Mouse (Mus musculus): ENCODE measurements around the gene Rab30.

DNA sequence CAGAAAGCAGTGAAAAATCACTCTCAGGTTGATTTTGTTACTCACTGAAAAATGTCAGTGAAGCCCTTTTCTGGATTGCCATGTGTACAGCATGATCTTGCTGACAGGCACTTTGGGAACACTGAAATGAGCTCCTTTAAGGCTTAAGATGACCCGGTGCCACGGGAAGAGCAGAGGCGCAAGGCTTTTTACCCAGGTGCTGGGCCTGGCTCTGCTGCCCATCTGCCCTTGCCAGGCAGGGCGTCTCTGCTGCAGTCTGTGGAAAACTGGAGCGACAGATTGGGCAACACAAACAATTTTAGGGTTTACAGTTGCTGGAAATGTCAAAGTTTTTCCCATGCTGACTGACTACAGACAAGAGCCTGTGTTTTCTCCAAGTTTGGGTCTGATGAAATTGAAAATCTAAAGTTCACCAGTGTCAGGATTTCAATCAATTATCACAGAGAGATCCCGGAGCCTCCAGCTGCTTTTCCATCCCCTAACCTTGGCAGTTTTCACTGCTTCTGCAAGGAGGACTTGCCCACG lies 79.6 kb downstream of the Rab30 start:
- TF ChIP-seq CTCF (IDR thresholded peaks at IDR 0.05; ENCODE audit: low read depth) (no peak), EP300 (IDR thresholded peaks at IDR 0.05; ENCODE audit: low read depth) (no peak)

All from liver, postnatal 0 days (tissue).